Mouse (Mus musculus): Measurements from ENCODE around the gene Tspan17.

DNA sequence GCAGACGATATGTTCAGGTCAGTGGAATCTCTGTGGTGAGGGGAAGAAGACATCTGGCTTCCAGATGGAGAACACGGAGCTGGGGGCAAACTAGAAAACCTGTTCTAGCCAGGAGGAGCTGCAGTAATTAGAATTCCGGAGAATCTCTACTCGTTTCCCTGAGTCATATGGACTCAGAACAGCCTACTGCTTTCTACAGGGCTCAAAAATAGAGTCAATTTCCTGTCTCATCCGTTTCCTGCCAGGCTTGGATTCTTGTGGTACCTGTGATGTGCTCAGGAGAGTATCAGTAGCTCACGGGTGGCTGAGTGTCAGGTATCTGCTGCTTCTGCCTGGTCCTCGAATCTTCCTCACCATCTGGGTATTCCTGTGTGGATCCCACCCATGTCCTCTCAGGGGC is 22.3 kb downstream of the Tspan17 start:
- TF ChIP-seq POLR2A (IDR thresholded peaks at IDR 0.05; ENCODE audit: borderline replicate concordance, low read depth, low read length), result no peak
- TF ChIP-seq CTCF (IDR thresholded peaks at IDR 0.05; ENCODE audit: low read depth, low read length), result no peak
